Mouse (Mus musculus) left cerebral cortex, postnatal 25 days (tissue): ENCODE data around the gene Klf11. TPM values are rescaled to one million over a fixed set of nuclear protein-coding genes. Genes with fewer than 3 reads are reported as not detected.
"Not testable (repeated sequence)": the region's sequence is repeated elsewhere in the genome, so short reads cannot be mapped to it uniquely, and the experiment has no call there.

Experiments used
- DNase-seq, 2 experiments: peaks; one replicate each; pipeline ENCODE4 v3.0.0; 2022; ENCODE audit warnings: low spot score in 2 of 2, mixed read lengths in 1 of 2
- intact Hi-C: fragments of 180-260 bp; cut with DNase I; formaldehyde crosslinking; loops from one replicate; pipeline ENCODE4 v1.15.1; 2025
- total RNA-seq, 2 experiments: library from RNA; stranded (reverse); gene quantifications; 2 replicates each; pipeline ENCODE4 v1.2.3; 2021

Gene Klf11
- total RNA-seq, 2 experiments from 2014 or later: 5.6 to 7.0 TPM

DNA sequence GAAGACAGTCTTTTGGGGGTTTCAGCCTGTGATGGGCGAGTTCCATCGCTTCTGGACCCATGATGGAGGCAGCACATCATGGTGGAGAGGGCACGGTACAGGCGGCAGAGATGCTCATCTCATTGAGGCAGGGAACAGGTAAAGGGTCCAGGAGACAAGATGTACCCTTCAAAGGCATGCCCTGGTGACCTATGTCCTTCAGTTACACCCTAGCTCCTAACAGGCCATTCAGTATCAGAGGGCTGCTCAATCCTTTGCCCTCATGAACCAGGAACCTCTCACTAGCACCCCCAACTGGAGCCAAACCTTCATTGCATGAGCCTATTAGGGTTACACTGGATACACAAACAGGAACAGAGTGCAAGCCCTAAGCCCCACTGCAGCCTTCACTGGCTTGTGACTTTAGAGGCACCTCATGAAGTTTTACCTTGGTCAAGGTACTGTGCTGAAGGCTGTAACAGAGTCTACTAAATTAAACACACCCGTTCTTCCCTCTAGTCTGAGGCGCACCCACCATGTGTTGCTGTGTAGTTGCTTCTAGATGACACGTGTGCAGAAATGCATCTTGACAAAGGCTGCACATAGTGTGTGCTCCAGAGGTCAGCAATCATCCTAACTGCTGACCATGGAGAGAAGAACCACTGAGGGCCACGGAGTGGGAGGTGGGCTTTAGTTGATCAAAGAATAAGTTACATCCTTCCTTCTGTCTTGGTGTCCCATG lies 46.6 kb downstream of the Klf11 start:
- DNase-seq: no peak
- intact Hi-C loops: loop anchor here (1.0 to 5.0 kb wide), 3 partner anchors 22 to 225 kb away; no protein-coding TSS in a partner anchor

DNA sequence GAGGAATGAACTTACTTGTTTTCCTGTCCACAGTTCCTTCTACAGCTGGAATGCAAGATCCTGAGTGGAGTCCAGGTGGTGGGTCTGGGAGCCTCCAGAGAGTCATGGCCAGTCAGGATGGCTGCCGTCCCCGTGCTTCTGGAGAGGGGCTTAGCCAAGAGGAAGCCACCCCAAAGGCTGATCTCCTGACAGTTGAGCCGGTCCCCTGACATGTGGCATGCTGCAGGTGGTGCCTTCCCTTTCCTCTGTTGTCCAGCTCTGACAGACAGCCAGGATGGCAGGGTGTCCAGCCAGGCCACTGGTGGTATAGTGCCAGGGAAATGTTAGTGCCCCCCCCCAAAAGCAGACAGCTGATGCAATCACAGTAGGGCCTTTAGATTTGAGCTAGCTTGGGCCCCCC lies 47.4 kb downstream of the Klf11 start:
- intact Hi-C loops: loop anchor here (5.0 kb wide), 1 partner anchor 226 kb away; no protein-coding TSS in a partner anchor

DNA sequence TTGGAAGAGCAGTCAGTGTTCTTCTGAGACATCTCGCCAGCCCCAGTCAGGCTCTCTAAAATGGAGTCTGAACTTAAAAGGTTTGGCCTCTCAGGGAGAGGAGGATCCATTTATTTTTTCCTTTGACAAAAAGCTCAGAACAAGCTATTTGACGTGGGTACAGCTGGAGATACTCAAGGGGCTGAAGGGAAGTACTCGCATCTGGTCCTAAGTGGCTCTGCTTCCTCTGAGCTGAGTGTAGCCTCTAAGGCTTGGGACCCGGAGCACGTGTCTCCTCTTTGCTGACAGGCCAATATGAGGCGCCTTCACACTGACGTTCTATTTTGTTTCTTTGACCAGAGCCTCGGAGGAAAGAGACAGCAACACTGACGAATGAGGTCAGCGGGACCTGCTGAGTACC lies 48.5 kb downstream of the Klf11 start:
- no peak for DNase-seq
- intact Hi-C loops: loop anchor here (5.0 kb wide), 1 partner anchor 227 kb away; no protein-coding TSS in a partner anchor

More for the DNA sequence above, 47.4 kb downstream of the Klf11 start:
- no peak for DNase-seq

DNA sequence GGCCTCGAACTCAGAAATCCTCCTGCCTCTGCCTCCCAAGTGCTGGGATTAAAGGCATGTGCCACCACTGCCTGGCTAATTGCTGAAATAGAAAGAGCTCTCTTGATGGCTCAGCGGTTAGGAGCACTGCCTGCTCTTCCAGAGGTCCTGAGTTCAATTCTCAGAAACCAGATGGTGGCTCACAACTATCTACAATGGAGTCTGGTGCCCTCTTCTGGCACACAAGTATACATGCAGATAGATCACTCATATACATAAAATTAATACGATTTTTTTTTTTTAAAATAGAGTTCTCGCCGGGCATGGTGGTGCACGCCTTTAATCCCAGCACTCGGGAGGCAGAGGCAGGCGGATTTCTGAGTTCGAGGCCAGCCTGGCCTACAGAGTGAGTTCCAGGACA lies 50.5 kb downstream of the Klf11 start:
- DNase-seq, intact Hi-C loops: not testable (repeated sequence)

DNA sequence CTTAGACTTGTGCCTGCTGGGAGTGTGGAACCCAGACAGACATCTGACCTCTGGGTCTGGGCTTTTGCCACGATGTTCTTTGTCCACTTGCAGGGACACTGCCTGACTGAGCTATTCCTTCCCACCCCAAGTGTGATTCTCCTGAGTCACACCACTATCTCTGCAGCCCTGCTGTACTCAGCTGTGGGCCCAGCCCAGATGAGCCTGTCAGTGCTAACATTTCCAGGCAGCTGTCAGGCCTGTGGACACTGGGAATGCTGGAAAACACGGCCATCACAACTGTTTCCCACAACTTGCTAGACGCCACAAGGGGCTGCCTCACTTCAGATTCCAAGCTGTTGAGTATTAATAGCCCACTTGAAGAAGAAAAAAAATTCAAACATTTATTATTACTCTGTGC lies 51.9 kb downstream of the Klf11 start:
- intact Hi-C loops: no loop called here
- DNase-seq: no peak

DNA sequence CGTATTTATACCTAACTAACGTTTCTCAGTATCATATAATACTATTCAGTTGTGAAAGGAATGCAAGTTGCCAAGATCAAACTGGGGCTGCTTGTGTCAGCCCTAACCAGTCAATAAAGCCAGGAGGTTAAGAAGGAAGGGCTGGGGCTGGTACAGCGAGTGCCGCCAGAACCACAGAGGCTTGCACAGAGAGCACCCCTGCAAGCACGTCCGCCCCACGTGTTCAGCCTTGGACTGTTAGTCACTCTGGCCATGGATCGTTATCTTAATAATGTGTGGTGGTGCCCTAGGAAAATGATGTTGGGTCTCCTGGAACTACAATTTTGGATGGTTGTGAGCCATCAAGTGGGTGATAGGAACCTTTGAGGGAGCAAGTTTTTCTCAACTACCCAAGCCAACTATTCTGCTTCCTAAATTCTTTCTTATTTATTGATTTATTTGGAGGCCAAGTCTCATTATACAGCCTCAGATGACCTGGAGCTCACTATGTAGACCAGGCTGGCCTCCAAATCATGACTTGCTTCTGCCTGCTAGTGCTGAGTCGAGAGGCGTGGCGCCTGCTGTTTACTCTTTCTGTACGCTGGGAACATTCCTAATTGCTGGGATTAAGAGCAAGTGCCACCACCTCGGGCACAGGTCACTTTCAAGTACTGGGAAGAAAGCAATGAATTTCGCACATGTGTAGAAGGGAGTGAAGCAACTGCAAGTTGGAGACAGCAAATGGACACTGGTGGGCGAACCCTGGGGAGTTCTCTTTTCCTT lies 54.6 kb downstream of the Klf11 start:
- DNase-seq: no peak
- intact Hi-C loops: no loop called here

DNA sequence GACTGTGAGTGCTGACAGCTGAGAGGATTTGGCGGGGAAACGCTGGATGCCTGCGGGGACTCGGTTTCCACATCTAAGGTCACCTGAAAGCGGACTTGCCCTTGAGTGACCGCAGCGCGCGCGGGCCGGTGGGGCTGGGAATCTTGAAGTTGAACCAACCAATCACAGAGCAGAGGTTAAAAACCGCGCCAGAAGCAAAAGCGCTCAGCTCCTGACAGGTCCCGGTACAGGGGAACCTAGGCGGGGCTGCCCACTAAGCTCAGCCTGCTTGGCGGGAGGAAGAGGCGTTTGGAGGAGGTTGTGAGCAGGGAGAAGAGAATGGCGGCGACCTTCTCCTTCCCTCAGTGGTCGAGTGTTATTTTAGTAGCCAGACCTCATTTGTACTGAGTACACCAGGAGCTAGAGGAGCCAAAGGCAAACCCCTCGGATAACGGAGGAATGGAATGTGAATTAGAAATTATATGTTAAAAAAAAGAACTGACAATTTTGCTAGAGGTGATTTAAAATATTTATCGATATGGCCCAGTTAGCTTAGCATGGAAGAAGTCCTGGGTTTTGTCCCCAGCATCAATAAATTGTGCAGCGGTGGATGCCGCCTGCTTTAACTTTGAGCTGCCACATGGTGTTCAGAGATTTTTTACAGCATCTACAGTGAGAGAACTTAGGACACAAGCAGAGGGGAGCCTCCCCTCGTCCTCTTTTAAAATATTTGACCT lies 55.8 kb downstream of the Klf11 start:
- no peak for DNase-seq
- intact Hi-C loops: no loop called here

DNA sequence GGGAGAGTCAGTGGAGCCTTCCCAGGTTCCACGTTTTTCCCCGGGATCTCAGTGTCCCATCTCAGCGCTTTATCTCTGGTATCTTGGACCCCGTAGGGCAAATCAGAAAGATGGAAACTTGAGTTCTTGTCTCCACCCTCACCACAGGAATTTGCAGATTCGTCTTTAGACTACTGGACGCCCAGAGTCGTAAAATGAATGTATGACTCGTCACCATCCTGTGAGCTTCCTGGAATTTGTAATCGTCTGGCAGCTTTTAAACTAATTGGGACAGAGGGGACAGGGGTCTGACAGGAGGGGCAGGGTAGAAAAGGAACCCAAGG lies 56.4 kb downstream of the Klf11 start:
- intact Hi-C loops: no loop called here
- DNase-seq: no peak

DNA sequence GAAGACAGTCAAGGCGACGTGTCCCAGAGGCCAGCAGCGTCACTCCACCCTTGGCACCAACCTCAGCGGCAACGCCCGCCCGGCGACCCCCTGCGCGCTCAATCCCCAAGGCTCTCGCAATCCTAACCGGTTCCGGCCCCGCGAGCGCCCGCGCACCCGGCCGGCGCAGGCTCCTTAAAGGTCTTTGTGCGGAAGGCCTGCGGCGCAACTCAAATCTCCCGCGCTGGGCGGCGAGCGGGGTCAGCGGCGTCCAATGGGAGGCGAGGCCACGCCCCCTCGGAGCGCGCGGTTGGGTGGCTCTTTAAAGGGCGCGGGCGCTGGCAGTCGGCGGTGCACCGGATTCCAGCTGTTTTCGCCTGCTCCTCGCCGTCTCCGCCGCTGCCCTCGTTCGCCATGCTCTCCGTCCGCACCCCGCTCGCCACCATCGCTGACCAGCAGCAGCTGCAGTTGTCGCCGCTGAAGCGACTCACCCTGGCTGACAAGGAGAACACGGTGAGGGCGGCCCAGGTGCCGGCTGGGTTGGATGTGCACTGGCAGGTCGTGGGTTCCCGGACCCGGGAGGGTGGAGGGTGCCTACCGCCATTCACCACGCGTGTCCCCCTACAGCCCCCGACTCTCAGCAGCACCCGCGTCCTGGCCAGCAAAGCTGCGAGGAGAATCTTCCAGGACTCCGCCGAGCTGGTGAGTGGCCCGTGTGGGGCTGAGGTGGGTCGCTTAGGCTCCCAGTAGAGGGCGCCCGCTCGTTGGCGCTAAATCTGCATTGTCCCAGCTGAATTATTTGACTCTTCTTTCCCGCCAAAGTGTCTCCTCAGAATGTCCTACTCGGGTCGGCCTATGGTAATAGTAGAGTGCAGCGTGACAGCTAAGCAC lies 57.1 kb downstream of the Klf11 start, which contains the start of gene Rrm2:
TSS of gene Rrm2 (plus strand) at position 288 of the 870 bp plus-strand sequence.
- peak; percentile 90 to 92 for DNase-seq
- intact Hi-C loops: loop anchor here (1.0 kb wide), 2 partner anchors 240 to 267 kb away; no protein-coding TSS in a partner anchor

DNA sequence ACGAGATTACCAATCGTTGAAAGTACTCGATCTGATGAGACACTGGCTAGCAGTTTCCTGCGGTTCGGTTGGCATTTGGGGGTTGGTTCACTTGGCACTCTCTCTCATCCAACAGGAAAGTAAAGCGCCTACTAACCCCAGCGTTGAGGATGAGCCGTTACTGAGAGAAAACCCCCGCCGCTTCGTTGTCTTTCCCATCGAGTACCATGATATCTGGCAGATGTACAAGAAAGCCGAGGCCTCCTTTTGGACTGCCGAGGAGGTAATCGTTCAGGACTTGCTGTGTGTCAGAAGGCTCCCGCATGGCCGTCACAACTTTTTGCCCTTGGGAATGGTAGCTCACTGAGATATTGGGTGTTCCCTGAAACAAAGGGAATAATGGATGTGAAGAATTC lies 57.7 kb downstream of the Klf11 start:
- intact Hi-C loops: loop anchor here (1.0 kb wide), 2 partner anchors 239 to 266 kb away; no protein-coding TSS in a partner anchor
- no peak for DNase-seq

DNA sequence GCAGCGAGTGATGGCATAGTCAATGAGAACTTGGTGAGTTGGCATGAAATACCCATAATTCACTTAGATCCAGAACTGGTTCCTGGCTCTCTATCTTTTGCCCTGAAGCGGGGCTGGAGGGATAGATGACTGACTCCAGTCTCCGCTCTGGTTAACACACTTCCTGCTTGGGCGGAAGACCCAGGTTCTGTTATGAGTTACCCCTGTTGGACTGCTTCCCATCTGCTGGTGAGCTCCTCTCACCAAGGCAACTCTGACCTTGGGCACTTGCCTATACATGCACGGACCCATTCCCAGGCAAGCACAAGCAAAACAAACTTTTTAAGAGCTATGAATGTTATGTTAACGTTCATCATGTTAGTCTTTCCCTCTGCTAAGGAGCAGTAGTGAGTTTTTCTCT lies 58.3 kb downstream of the Klf11 start:
- intact Hi-C loops: no loop called here
- DNase-seq: no peak

DNA sequence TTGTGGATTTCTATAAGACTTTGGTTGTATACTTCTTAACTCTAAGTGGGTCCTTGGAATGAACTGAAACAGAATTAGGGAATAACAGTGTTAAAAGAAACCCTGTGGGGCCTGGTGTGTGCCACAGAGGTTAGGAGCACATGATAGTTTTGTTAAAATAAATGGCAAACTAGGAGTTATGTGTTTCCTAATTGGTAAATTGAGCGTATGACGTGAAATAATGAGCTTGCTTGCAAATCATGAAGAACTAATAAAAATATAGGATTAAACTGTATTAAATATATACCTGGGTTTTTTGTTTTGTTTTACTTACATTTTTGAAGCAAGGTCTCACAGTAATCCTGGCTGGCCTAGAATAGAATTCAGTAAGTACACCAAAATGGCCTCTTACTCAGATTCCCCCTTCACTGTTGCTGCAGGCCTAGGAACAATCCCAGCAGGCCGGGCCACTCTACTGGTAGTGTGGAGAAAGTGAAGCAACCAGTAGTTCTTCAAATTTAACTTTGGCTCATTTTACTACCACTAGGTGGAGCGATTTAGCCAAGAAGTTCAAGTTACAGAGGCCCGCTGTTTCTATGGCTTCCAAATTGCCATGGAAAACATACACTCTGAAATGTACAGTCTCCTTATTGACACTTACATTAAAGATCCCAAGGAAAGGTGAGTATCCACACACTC lies 58.9 kb downstream of the Klf11 start:
- intact Hi-C loops: loop anchor here (1.0 to 10.0 kb wide), 2 partner anchors 242 to 1585 kb away; no protein-coding TSS in a partner anchor
- DNase-seq: peak; percentile 60 to 85

DNA sequence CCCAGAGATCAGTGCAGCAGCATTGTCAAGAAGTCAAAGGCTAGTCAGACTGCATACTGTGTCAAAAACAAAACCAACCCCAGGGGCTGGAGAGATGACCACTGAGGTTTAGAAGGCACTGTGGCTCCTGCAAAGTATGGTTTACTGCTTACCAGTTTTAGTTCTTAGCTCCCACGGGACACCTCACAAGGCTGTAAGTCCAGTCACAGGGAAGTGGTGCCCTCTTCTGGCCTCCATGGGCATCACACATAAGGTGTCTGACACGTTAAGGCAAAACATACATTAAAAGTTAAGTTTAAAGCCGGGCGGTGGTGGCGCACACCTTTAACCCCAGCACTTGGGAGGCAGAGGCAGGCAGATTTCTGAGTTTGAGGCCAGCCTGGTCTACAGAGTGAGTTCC lies 59.6 kb downstream of the Klf11 start:
- intact Hi-C loops: loop anchor here (1.0 to 10.0 kb wide), 2 partner anchors 242 to 1584 kb away; no protein-coding TSS in a partner anchor
- DNase-seq: no peak

Other genes with a start within 250 kb of the Klf11 start
- gene Taf1b, start 152.9 kb upstream of the Klf11 start, total RNA-seq: 10 to 100 TPM; 26.9 to 27.1 TPM
- 10 to 100 TPM; 11.1 to 11.4 TPM for gene Grhl1, start 79.0 kb upstream of the Klf11 start, total RNA-seq
- 10 to 100 TPM; 15.5 to 15.6 TPM for gene Cys1, start 30.5 kb downstream of the Klf11 start, total RNA-seq
- gene Rrm2, start 57.0 kb downstream of the Klf11 start, total RNA-seq: 1 to 10 TPM; 2.3 to 3.0 TPM
- gene Mboat2, start 179.6 kb downstream of the Klf11 start, total RNA-seq: 10 to 100 TPM; 68.9 to 84.2 TPM